In the genomic region with DNA sequence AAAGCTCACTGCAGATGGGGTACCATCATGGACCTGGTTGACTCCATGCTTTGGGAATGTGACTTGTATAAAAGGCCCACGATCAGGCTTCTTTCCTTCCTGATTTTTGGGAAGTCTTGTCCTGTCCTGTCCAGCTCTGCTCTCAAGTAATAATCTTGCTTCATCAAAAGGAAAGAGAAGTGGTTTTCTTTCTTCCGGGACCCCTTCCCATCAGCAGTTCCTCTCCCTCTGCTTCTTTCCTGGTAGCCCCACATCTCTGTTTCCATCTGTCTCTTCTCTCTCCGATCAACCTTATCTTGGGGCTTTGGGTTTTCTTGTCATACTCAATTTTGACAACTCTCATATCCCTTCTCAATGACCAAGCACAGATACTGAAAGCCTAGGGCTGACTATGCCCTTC, we compare ENCODE assay signal across 26 mouse cellular contexts.
DNase-seq lines count a peak whose midpoint lies in the region; ATAC-seq and TF ChIP-seq lines count a peak whose summit lies in the region.
"Had no signal": no experiment of that assay in that cellular context is flagged by ENCODE, and none has a peak within 500 bp of the region (broad histone marks: within the 10 kb centered on the region; RNA-seq: fewer than 3 reads in every experiment).

No protein-coding gene starts in this region.

- TF ChIP-seq POLR2A in MEL (IDR thresholded peaks at IDR 0.05; ENCODE audit: control insufficient read depth in 1 of 2, insufficient read depth in 1 of 2, low read depth in 1 of 2, low read length in 2 of 2, poor library complexity in 1 of 2): no peak; a peak in 1 of 4 replicates

- H3K27ac ChIP-seq in liver, embryonic 12.5 days: peak overlapping the region; percentile 90
- H3K27ac ChIP-seq in MEL (ENCODE audit: control insufficient read depth, low read depth, low read length): peak overlapping the region; percentile 96
- peak overlapping the region; percentile 82 for H3K27ac ChIP-seq in liver, embryonic 15.5 days (replicated peaks)
- H3K27ac ChIP-seq in hindbrain, embryonic 10.5 days: no peak overlapping the region
- H3K27ac ChIP-seq: embryonic facial prominence, embryonic 12.5 days; embryonic facial prominence, embryonic 15.5 days; forebrain, embryonic 15.5 days; heart, embryonic 13.5 days; hindbrain, embryonic 12.5 days; hindbrain, embryonic 15.5 days had no signal

- no peak overlapping the region for H3K4me3 ChIP-seq in liver, embryonic 12.5 days
- H3K4me3 ChIP-seq in MEL (ENCODE audit: control insufficient read depth in 1 of 2, insufficient read depth in 1 of 2, low read depth in 2 of 2, low read length in 2 of 2): no peak overlapping the region; a peak in 2 of 4 replicates
- no peak overlapping the region for H3K4me3 ChIP-seq in liver, embryonic 15.5 days (replicated peaks)
- H3K4me3 ChIP-seq in hindbrain, embryonic 10.5 days: no peak overlapping the region
- H3K4me3 ChIP-seq: embryonic facial prominence, embryonic 12.5 days; embryonic facial prominence, embryonic 15.5 days; forebrain, embryonic 15.5 days; heart, embryonic 10.5 days; heart, embryonic 13.5 days; hindbrain, embryonic 12.5 days; hindbrain, embryonic 15.5 days had no signal

- peaks cover 5% of the 10 kb centered on the region for H3K36me3 ChIP-seq in liver, embryonic 12.5 days
- peaks cover 26 to 67% of the 10 kb centered on the region in 2 experiments for H3K36me3 ChIP-seq in MEL (ENCODE audit: control insufficient read depth in 1 of 2, insufficient read depth in 2 of 2, low read length in 2 of 2)
- no peaks in the 10 kb centered on the region for H3K36me3 ChIP-seq in liver, embryonic 15.5 days (replicated peaks)
- no peaks in the 10 kb centered on the region for H3K36me3 ChIP-seq in hindbrain, embryonic 10.5 days
- H3K36me3 ChIP-seq: embryonic facial prominence, embryonic 12.5 days; embryonic facial prominence, embryonic 15.5 days; forebrain, embryonic 15.5 days; heart, embryonic 10.5 days; heart, embryonic 13.5 days; hindbrain, embryonic 12.5 days; hindbrain, embryonic 15.5 days had no signal

- DNase-seq in liver (no peak), MEL (ENCODE audit: low read depth, low spot score) (peak; percentile 53)
- DNase-seq in gastrocnemius, adult 18-20 months (ENCODE audit: low spot score): no peak
- DNase-seq in hindbrain, embryonic 10.5 days (ENCODE audit: low spot score): no peak
- DNase-seq: adrenal gland, adult 8-10 months; adrenal gland, postnatal 25 days; B cell, adult 2 months; cerebellum, adult 18-20 months; cerebellum, adult 9-10 months; cerebellum, postnatal 14 days; gastrocnemius, postnatal 10 days; gastrocnemius, postnatal 36 days; heart, adult 18-20 months; heart, postnatal 14 days; heart, postnatal 4 days had no signal

- TF ChIP-seq CTCF in MEL (IDR thresholded peaks at IDR 0.05 in 2 of 3, conservative IDR thresholded peaks at IDR 0.05 in 1 of 3; ENCODE audit: control insufficient read depth in 1 of 3, insufficient read depth in 1 of 3, low read depth in 2 of 3, low read length in 3 of 3, poor library complexity in 1 of 3, severe bottlenecking in 1 of 3): no peak

- no peaks in the 10 kb centered on the region for H3K27me3 ChIP-seq in liver, embryonic 12.5 days (replicated peaks)
- H3K27me3 ChIP-seq in MEL (ENCODE audit: control insufficient read depth in 1 of 2, insufficient read depth in 2 of 2, low read length in 2 of 2): no peaks in the 10 kb centered on the region
- H3K27me3 ChIP-seq in liver, embryonic 15.5 days: no peaks in the 10 kb centered on the region
- H3K27me3 ChIP-seq in hindbrain, embryonic 10.5 days (ENCODE audit: insufficient read depth, poor library complexity, severe bottlenecking): no peaks in the 10 kb centered on the region
- H3K27me3 ChIP-seq: embryonic facial prominence, embryonic 12.5 days; embryonic facial prominence, embryonic 15.5 days; forebrain, embryonic 15.5 days; hindbrain, embryonic 12.5 days; hindbrain, embryonic 15.5 days had no signal

- H3K4me2 ChIP-seq in liver, embryonic 12.5 days: 0 out of 2 replicates have a peak overlapping the region, but pooled peaks have one; percentile 6
- no peak overlapping the region for H3K4me2 ChIP-seq in liver, embryonic 15.5 days
- H3K4me2 ChIP-seq: embryonic facial prominence, embryonic 12.5 days; embryonic facial prominence, embryonic 15.5 days; forebrain, embryonic 15.5 days; heart, embryonic 13.5 days; hindbrain, embryonic 12.5 days; hindbrain, embryonic 15.5 days had no signal

- no peak for TF ChIP-seq RAD21 in MEL (IDR thresholded peaks at IDR 0.05; ENCODE audit: low read depth, low read length)

- 0 out of 2 replicates have a peak overlapping the region, but pooled peaks have one; percentile 3 for H3K9ac ChIP-seq in liver, embryonic 12.5 days
- peak overlapping the region; percentile 76 for H3K9ac ChIP-seq in MEL (ENCODE audit: control insufficient read depth, low read depth, low read length, poor library complexity, severe bottlenecking)
- no peak overlapping the region; the same call in 1 of the 2 replicates for H3K9ac ChIP-seq in liver, embryonic 15.5 days
- H3K9ac ChIP-seq: embryonic facial prominence, embryonic 12.5 days; embryonic facial prominence, embryonic 15.5 days; forebrain, embryonic 15.5 days; heart, embryonic 13.5 days; hindbrain, embryonic 12.5 days; hindbrain, embryonic 15.5 days had no signal

- ATAC-seq in liver, embryonic 12.5 days: no peak
- no peak for ATAC-seq in liver, embryonic 15.5 days (ENCODE audit: insufficient read depth)
- peak; percentile 49 for ATAC-seq in megakaryocyte, adult 5-6 weeks (ENCODE audit: poor library complexity, severe bottlenecking)
- ATAC-seq: activated CD4-positive, CD25-positive, alpha-beta regulatory T cell, adult 4 months; forebrain, embryonic 15.5 days had no signal

- peaks cover 71% of the 10 kb centered on the region for H3K4me1 ChIP-seq in liver, embryonic 12.5 days
- peaks cover 23 to 49% of the 10 kb centered on the region in 2 experiments for H3K4me1 ChIP-seq in MEL (ENCODE audit: control insufficient read depth in 1 of 2, insufficient read depth in 2 of 2, low read length in 2 of 2)
- peaks cover 55% of the 10 kb centered on the region for H3K4me1 ChIP-seq in liver, embryonic 15.5 days (replicated peaks)
- no peaks in the 10 kb centered on the region for H3K4me1 ChIP-seq in hindbrain, embryonic 10.5 days (replicated peaks)
- H3K4me1 ChIP-seq: embryonic facial prominence, embryonic 12.5 days; embryonic facial prominence, embryonic 15.5 days; forebrain, embryonic 15.5 days; hindbrain, embryonic 12.5 days; hindbrain, embryonic 15.5 days had no signal

- 48% methylated on average over 3 of the region's 3 CpGs for WGBS in liver, embryonic 12.5 days (ENCODE audit: insufficient replicate concordance)
- 40% methylated on average over 3 of the region's 3 CpGs for WGBS in liver, embryonic 15.5 days (ENCODE audit: insufficient replicate concordance)
- 90% methylated on average over 3 of the region's 3 CpGs for WGBS in hindbrain, embryonic 10.5 days

- no peak for TF ChIP-seq EP300 in MEL (IDR thresholded peaks at IDR 0.05; ENCODE audit: low read depth in 1 of 2, low read length in 2 of 2)

- no peaks in the 10 kb centered on the region for H3K9me3 ChIP-seq in liver, embryonic 12.5 days (replicated peaks)
- H3K9me3 ChIP-seq in MEL (replicated peaks; ENCODE audit: insufficient read depth, low read length): no peaks in the 10 kb centered on the region
- no peaks in the 10 kb centered on the region for H3K9me3 ChIP-seq in liver, embryonic 15.5 days (replicated peaks)
- no peaks in the 10 kb centered on the region for H3K9me3 ChIP-seq in hindbrain, embryonic 10.5 days
- H3K9me3 ChIP-seq: embryonic facial prominence, embryonic 12.5 days; embryonic facial prominence, embryonic 15.5 days; forebrain, embryonic 15.5 days; heart, embryonic 10.5 days; heart, embryonic 13.5 days; hindbrain, embryonic 12.5 days; hindbrain, embryonic 15.5 days had no signal

- peaks cover 45% of the 10 kb centered on the region for H3K79me2 ChIP-seq in MEL (ENCODE audit: control insufficient read depth, insufficient read depth, low read length, poor library complexity)

TF ChIP-seq in MEL, 35 proteins besides CTCF, POLR2A, EP300 and RAD21:
- TF ChIP-seq TAL1 (IDR thresholded peaks at IDR 0.05; ENCODE audit: low read length): 0 out of 2 replicates have a peak, but pooled peaks have one; percentile 17
- peak; percentile 64 for TF ChIP-seq GATA1 (IDR thresholded peaks at IDR 0.05; ENCODE audit: low read depth, low read length)
- no peak for TF ChIP-seq HCFC1 (IDR thresholded peaks at IDR 0.05; ENCODE audit: low read depth, low read length)
- TF ChIP-seq JUND (IDR thresholded peaks at IDR 0.05; ENCODE audit: low read depth, low read length): no peak
